ENCODE assay signal across 13 mouse cellular contexts in genomic region chr4:67853001-67853400, GRCm38 (mm10).
"Had no signal": no experiment of that assay in that cellular context is flagged by ENCODE, and none has a peak within 500 bp of the region (broad histone marks: within the 10 kb centered on the region; RNA-seq: fewer than 3 reads in every experiment).

No protein-coding gene starts in this region.

- H3K9ac ChIP-seq: limb, embryonic 15.5 days; liver, embryonic 12.5 days; lung, embryonic 14.5 days; midbrain, embryonic 15.5 days; neural tube, embryonic 12.5 days had no signal

- DNase-seq: kidney, adult 8-10 months; kidney, postnatal 25 days; lung, embryonic 14.5 days; lung, postnatal 10 days; lung, postnatal 4 days; right cerebral cortex, postnatal 14 days; thymus, postnatal 36 days had no signal

- H3K27ac ChIP-seq: limb, embryonic 15.5 days; liver, embryonic 12.5 days; midbrain, embryonic 10.5 days; midbrain, embryonic 15.5 days; neural tube, embryonic 12.5 days had no signal

- H3K4me3 ChIP-seq: limb, embryonic 15.5 days; liver, embryonic 12.5 days; midbrain, embryonic 10.5 days; midbrain, embryonic 15.5 days; neural tube, embryonic 12.5 days had no signal

- H3K4me1 ChIP-seq: limb, embryonic 15.5 days; liver, embryonic 12.5 days; midbrain, embryonic 10.5 days; midbrain, embryonic 15.5 days; neural tube, embryonic 12.5 days had no signal

- H3K4me2 ChIP-seq: limb, embryonic 15.5 days; liver, embryonic 12.5 days; lung, embryonic 14.5 days; midbrain, embryonic 15.5 days; neural tube, embryonic 12.5 days had no signal

- H3K36me3 ChIP-seq: limb, embryonic 15.5 days; liver, embryonic 12.5 days; midbrain, embryonic 10.5 days; midbrain, embryonic 15.5 days; neural tube, embryonic 12.5 days had no signal

- H3K27me3 ChIP-seq: limb, embryonic 15.5 days; liver, embryonic 12.5 days; midbrain, embryonic 15.5 days; neural tube, embryonic 12.5 days had no signal

- ATAC-seq: intestine, postnatal 0 days; liver, embryonic 12.5 days; midbrain, embryonic 15.5 days had no signal

- H3K9me3 ChIP-seq: limb, embryonic 15.5 days; liver, embryonic 12.5 days; midbrain, embryonic 10.5 days; midbrain, embryonic 15.5 days; neural tube, embryonic 12.5 days had no signal
